Mouse (Mus musculus) liver, embryonic 18 days (tissue): ENCODE measurements around the gene Pou3f1. TPM values are rescaled to one million over a fixed set of nuclear protein-coding genes. Genes with fewer than 3 reads are reported as not detected.

Experiments used
- polyA plus RNA-seq: library from polyadenylated mRNA; depleted of rRNA; stranded (reverse); fragments of >200 nt; gene quantifications from 2 replicates; pipeline ENCODE4 v1.2.3, GENCODE M21; 2012; rRNA removed

Gene Pou3f1
- not detected in 2 replicates for polyA plus RNA-seq

GRCm38 (mm10) chr4:124656518-124656853, at the start of gene Pou3f1:
TSS of gene Pou3f1 (plus strand) at chr4:124656807.

GRCm38 (mm10) chr4:124610703-124611102, 45.9 kb upstream of the Pou3f1 start, which contains the start of gene 3100002H09Rik:
TSS of gene 3100002H09Rik (minus strand) at chr4:124610803.

GRCm38 (mm10) chr4:124693135-124693894, 36.7 kb downstream of the Pou3f1 start, which contains the start of gene Utp11:
TSS of gene Utp11 (minus strand) at chr4:124693600.

GRCm38 (mm10) chr4:124700248-124700971, 43.8 kb downstream of the Pou3f1 start, which contains the start of gene Fhl3:
TSS of gene Fhl3 (plus strand) at chr4:124700701.

Other genes with a start within 250 kb of the Pou3f1 start
- gene 3100002H09Rik, start 46.0 kb upstream of the Pou3f1 start, polyA plus RNA-seq, result not detected in 2 replicates
- gene Utp11, start 36.8 kb downstream of the Pou3f1 start, polyA plus RNA-seq, result 13.6 and 14.1 TPM in 2 replicates
- 2.8 and 3.4 TPM in 2 replicates for gene Fhl3, start 43.9 kb downstream of the Pou3f1 start, polyA plus RNA-seq
- 25.6 and 27.2 TPM in 2 replicates for gene Sf3a3, start 58.0 kb downstream of the Pou3f1 start, polyA plus RNA-seq
- gene Inpp5b, start 85.0 kb downstream of the Pou3f1 start, polyA plus RNA-seq, result 22.5 and 25.6 TPM in 2 replicates
- gene Mtf1, start 145.3 kb downstream of the Pou3f1 start, polyA plus RNA-seq, result 4.7 and 4.8 TPM in 2 replicates
- gene Yrdc, start 193.9 kb downstream of the Pou3f1 start, polyA plus RNA-seq, result 18.8 and 20.6 TPM in 2 replicates
- gene 1110065P20Rik, start 194.4 kb downstream of the Pou3f1 start, polyA plus RNA-seq, result 12.8 and 14.5 TPM in 2 replicates
- gene Maneal, start 205.4 kb downstream of the Pou3f1 start, polyA plus RNA-seq, result 0.01 and 0.02 TPM in 2 replicates
- not detected in 2 replicates for gene Epha10, start 224.1 kb downstream of the Pou3f1 start, polyA plus RNA-seq